Mouse (Mus musculus) lung, adult 2 months (tissue): ENCODE measurements at regions not wholly inside any gene's neighbourhood (a gene's known extent, or its start where the extent isn't known, plus 50 kb on each side); places are given as distances from the start of the nearest gene placed in this dataset.

Source experiments
- CTCF ChIP-seq: fragments of 200-500 bp; IDR thresholded peaks from 2 replicates; pipeline ENCODE4 v1.5.1; 2011; ENCODE audit warnings: mild to moderate bottlenecking, low read length, control low read depth; ENCODE audit not compliant: insufficient read depth
- POLR2A ChIP-seq: fragments of 200-500 bp; IDR thresholded peaks from 2 replicates; pipeline ENCODE4 v1.6.1; 2011; ENCODE audit warnings: low read depth, mild to moderate bottlenecking, control low read depth, low read length, borderline replicate concordance; ENCODE audit errors: extremely low read depth

- TF ChIP-seq CTCF (no peak), POLR2A (no peak)
Observed at GRCm38 (mm10) chr8:128272866-128273344, 85.5 kb upstream of the Nrp1 start.
